Mouse (Mus musculus) G1E-ER4 (cell line): ENCODE measurements around the gene Col6a2. TPM values are rescaled to one million over a fixed set of nuclear protein-coding genes. Genes with fewer than 3 reads are reported as not detected.

Source experiments
- GATA1 ChIP-seq: IDR thresholded peaks from one replicate; pipeline ENCODE4 v1.8.0; 2012; ENCODE audit warnings: low read length, inconsistent platforms
- polyA plus RNA-seq: library from polyadenylated mRNA; stranded (reverse); fragments of >175 nt; gene quantifications from 2 replicates; pipeline ENCODE4 v1.2.3, GENCODE M21; 2012

Col6a2 gene
- not detected in 2 replicates for polyA plus RNA-seq

- TF ChIP-seq GATA1: no peak
These were observed at the start of gene Col6a2 for GRCm38 (mm10) chr10:76622928-76623680. Gene Col6a2 (minus strand): TSS chr10:76623630.

- no peak for TF ChIP-seq GATA1
These were observed 48.5 kb upstream of the Col6a2 start for GRCm38 (mm10) chr10:76671939-76672338.

- no peak for TF ChIP-seq GATA1
These were observed 45.5 kb upstream of the Col6a2 start for GRCm38 (mm10) chr10:76668947-76669284.

DNA sequence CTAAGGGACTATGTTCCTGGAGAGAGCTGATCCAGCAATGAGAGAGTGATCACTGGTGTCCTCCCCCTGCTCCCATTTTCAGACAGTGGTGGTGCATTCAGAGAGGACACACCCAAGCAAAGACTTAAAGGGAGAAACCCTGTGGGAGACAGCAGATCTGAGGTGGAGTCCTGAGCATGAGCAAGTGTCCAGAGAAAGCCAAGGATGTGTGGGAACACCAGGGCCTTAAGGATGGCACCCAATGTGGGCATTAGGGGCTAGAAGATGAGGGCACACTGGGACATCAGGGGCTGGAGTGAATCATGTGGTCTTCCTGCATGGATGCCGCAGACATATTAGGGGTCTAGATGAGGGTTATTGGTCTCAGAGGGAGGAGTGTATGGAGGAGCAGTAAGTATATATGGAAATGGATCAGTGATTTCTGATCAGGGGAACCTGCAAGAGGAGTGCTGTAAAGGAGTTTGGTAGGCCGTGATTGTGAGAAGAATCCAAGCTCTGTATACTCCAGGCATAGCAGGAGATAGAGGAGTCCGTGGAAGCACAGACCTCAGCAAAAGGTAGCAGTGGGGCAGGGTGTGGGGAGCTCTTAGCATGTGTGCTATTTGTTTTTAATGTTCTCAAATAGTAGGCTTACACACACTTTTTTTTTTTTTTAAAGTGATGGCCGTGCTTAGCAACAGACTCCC is 45.0 kb upstream of the Col6a2 start:
- no peak for TF ChIP-seq GATA1

- TF ChIP-seq GATA1: no peak
These were observed 43.9 kb upstream of the Col6a2 start for GRCm38 (mm10) chr10:76667197-76667805.

- TF ChIP-seq GATA1: no peak
These were observed 42.1 kb upstream of the Col6a2 start for GRCm38 (mm10) chr10:76665551-76665950.

- no peak for TF ChIP-seq GATA1
These were observed 41.0 kb upstream of the Col6a2 start for GRCm38 (mm10) chr10:76664156-76665115.

GRCm38 (mm10) chr10:76653345-76654336 is 30.2 kb upstream of the Col6a2 start:
- TF ChIP-seq GATA1: no peak

DNA sequence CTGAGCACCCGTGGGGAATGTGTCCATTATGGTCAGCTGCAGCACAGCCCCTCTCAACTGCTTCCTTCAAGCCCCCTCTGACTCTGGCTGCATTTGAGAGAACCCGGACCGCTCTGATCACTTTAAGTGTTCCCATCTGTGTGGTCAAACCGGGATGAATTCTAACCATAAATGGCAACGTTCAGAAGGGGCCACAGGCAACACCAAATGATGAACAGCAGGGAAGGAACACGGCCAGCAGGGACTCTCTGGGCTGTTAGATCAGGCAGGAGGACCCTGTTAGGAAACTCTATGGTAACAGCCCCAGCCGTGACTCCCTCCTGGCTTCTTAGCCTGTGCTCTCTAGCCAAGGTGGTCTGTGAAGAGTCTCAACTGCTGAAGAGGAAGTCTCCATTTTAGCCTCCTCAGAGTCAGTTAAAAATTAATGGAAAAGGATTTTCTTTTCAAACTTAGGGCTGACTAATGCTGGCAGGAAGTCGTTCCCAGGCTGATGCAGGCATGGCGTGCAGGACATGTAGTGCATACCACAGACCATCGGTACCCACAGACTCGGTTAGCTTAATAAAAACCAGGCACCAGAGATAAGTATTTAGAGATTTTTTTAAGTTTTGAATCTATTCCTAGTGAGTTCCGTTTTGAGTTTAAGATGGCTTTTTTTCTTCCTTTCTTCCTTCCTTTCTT is 27.4 kb upstream of the Col6a2 start:
- TF ChIP-seq GATA1: no peak

DNA sequence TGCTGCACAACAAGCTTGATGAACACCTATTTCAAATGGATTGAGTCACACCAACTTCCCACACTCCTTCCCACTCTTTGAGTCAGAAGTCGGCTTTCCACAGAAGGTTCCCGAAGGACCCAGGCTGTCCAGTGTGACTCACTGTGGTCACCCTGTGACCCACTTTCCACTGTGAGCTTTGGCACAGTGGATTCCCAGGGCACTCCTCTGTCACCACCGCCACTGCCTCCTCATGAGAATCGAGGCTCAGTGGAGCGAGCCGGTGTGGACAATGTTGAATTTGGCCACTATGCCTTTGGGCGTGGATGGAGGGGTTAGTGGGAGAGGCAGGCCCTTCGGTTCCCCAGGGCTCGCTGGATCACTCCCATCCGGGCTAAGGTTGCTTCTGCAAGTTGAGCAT is 25.3 kb upstream of the Col6a2 start:
- TF ChIP-seq GATA1: no peak

GRCm38 (mm10) chr10:76647390-76647789 is 24.0 kb upstream of the Col6a2 start:
- TF ChIP-seq GATA1: no peak

DNA sequence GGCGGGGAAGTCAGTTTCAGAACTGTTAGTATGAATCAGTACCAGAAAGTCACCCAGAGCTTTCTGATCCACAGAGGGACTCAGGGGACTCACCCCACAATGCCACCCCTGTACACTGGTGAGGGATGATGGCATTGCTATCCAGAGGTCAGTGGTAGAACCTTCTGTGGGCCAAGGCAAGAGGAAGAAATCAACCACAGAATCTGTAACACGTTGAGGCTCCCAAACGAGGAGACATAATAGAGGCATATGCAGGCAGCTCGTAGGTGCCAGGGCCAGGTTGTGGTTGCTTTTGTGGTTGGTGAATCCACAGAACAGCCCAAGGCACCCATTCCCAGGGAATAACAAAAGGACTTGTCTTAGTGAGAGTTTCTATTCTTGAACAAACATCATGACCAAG is 22.3 kb upstream of the Col6a2 start:
- TF ChIP-seq GATA1: no peak

GRCm38 (mm10) chr10:76645066-76645465 is 21.6 kb upstream of the Col6a2 start:
- TF ChIP-seq GATA1: no peak

- no peak for TF ChIP-seq GATA1
These were observed 20.6 kb upstream of the Col6a2 start for GRCm38 (mm10) chr10:76643999-76644398.

DNA sequence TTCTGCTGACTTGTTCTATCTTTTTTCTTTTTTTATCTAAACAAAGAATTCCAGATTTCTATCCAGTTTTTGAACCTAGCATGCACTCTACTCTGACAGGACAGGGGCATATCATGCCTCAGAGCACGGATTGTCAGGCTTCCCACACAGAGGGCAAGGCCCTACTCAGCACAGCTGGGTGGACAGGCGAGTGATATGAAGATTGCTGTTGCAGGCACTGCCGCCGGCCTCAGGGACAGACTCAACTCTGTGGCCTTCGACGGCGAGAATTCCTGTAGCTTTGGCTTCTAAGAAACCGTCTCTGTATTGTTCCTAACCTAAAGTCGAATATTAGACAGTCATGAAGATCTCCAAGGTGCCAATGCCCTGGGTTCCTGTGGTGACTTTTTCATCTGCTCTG is 20.0 kb upstream of the Col6a2 start:
- no peak for TF ChIP-seq GATA1
